Mouse (Mus musculus) embryo, embryonic 10 days (tissue): ENCODE data around the gene Gm10392.

Experiments
- DNase-seq: peaks from one replicate; pipeline ENCODE4 v3.0.0-alpha.2; 2015; ENCODE audit warnings: low spot score

Gene Gm10392

GRCm38 (mm10) chr11:77492311-77492871, 26.6 kb downstream of the Gm10392 start:
- DNase-seq, result no peak

DNA sequence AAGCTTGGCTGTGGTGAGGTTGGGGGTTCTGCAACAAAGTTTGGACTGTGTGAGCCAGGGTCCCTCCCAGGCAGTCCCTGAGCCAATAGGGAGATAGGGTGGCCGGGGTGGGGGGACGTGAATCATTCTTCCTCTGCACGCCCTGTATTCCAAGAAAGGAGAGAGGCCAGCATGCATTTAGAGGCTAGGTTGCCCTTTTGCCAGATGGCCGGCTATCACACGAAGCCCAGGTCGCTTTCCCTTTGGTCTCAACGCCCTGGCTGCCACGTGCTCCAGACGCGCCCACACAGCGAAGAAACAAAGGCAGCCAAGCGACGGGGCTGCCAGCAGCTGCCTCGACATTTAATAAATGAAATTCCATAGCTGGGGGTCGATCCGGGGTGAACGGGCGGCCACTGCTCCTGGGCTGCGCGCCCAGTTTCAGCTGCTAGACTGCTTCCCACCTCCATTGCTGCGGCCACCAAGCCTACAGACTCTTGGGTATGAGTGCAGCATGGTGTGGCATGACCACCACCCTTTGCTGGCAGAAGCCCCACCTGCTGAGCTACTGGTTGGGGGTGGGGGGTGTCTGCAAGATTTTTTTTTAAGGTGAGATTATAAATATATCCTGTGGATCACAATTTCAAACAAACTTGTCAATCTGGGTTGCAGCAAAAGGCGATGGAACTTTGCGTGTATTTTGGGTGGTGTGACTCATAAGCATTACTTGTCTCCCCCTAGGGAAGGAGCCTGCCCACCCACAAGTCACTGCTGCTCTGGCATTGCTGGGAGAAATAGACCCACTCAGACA, 27.3 kb downstream of the Gm10392 start:
- DNase-seq, result peak; percentile 86

GRCm38 (mm10) chr11:77491123-77491501, 27.9 kb downstream of the Gm10392 start:
- DNase-seq, result peak; percentile 99

- DNase-seq, result no peak
Measured at GRCm38 (mm10) chr11:77490451-77490850, 28.5 kb downstream of the Gm10392 start.

GRCm38 (mm10) chr11:77489591-77490235, 29.3 kb downstream of the Gm10392 start, which contains the start of gene Ankrd13b:
TSS of gene Ankrd13b (minus strand) at chr11:77489678.
- peak; percentile 94 for DNase-seq

GRCm38 (mm10) chr11:77488771-77489581, 30.0 kb downstream of the Gm10392 start:
- DNase-seq, result peak; percentile 51

DNA sequence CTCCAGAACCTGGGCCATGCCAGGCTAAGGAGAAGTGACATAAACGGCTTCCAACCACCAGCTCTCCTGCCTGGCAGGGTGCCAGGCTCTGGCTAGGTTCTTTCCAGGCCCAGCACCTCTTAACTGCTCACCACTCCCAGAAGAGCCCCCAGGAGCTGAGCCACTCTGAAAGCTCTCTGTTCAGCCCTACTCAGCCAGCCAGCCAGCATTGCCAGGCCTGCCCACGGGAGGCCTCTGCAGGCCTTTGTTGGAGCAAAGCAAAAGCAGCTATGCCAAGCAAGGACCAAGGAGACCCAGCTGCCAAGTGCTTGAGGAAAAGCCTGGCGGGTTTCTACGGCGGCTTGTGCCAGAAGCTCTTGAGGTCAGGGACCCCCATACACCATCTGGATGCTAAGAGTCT, 32.2 kb downstream of the Gm10392 start:
- DNase-seq, result no peak

GRCm38 (mm10) chr11:77485229-77485628, 33.8 kb downstream of the Gm10392 start:
- no peak for DNase-seq

- no peak for DNase-seq
Measured at GRCm38 (mm10) chr11:77483510-77484255, 35.3 kb downstream of the Gm10392 start.

DNA sequence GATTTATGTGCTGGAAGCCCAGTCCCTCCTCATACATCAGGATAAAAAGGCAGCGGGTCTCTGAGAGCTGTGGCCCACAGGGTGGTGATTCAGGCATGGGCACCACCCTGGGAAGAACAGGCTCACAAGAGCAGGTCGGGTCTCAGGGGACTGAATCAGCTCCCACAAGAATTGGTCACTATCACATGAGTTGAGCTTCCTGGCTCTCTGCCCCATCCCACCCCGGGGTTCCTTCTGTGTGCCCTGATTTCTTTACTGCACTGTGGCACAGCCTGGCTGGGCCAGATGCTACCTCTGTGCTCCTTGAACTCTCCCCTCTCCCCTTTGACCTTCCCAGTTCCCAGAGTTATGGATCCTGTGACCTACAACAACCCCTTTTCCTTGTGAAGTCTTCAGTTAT, 36.0 kb downstream of the Gm10392 start:
- no peak for DNase-seq

GRCm38 (mm10) chr11:77476895-77477294, 42.1 kb downstream of the Gm10392 start:
- no peak for DNase-seq

GRCm38 (mm10) chr11:77476216-77476615, 42.8 kb downstream of the Gm10392 start:
- no peak for DNase-seq

- no peak for DNase-seq
Measured at GRCm38 (mm10) chr11:77472775-77473174, 46.2 kb downstream of the Gm10392 start.

DNA sequence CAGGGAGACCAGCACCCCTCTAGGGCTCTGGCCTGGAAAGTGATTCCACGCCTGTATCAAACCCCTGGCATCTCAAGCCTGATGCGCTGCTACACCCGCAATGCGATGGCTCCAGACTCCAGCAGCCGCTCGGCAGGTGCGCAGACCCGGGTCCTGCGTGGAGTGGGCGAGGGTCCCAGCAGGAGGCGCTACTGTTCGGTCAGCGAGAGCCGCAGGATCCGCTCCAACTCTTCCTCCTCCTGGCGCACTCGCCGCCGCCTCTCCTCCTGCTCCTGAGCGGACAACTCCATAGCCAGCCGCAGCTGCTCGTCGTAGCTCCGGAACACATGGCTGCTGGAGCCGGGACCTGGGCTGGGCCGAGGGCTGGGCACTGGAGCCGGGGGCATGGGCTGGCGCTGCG, 47.6 kb downstream of the Gm10392 start:
- DNase-seq, result no peak

- no peak for DNase-seq
Measured at GRCm38 (mm10) chr11:77468397-77468796, 50.6 kb downstream of the Gm10392 start.

GRCm38 (mm10) chr11:77467784-77468183, 51.2 kb downstream of the Gm10392 start:
- DNase-seq, result peak; percentile 74

- peak; percentile 62 for DNase-seq
Measured at GRCm38 (mm10) chr11:77467157-77467556, 51.8 kb downstream of the Gm10392 start.
